Mouse (Mus musculus) left cerebral cortex, adult 11 months (tissue): ENCODE measurements at regions not wholly inside any gene's neighbourhood (a gene's known extent, or its start where the extent isn't known, plus 50 kb on each side); places are given as distances from the start of the nearest gene placed in this dataset.

ENCODE experiments used
- DNase-seq: peaks from one replicate; pipeline ENCODE4 v3.0.0; 2022; ENCODE audit warnings: low spot score

- no peak for DNase-seq
Measured at GRCm38 (mm10) chr8:127662776-127663499, 599.2 kb downstream of the Pard3 start.

DNA sequence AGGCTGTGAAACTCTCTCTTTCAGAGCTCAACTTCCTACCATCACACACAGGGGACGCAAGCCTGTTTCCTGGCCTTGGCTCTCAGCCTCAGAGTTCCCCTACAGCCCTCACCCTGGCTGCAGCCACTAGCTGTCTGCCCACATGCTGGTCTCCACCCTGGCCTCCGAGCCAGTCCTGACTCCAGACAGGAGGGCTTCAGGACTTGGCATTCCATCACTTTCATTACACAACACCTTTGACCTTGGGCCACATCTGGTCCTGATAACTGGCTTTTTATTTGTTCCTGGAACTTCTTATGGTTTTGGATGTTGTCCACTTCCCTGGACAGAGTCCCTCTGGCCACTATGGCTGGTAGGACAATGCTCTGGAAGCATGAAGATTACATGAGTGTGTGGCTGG lies 602.9 kb downstream of the Pard3 start:
- DNase-seq = no peak

GRCm38 (mm10) chr8:127668991-127669390 lies 605.3 kb downstream of the Pard3 start:
- DNase-seq = no peak

- DNase-seq = no peak
Measured at GRCm38 (mm10) chr8:127674063-127674462, 610.4 kb downstream of the Pard3 start.

DNA sequence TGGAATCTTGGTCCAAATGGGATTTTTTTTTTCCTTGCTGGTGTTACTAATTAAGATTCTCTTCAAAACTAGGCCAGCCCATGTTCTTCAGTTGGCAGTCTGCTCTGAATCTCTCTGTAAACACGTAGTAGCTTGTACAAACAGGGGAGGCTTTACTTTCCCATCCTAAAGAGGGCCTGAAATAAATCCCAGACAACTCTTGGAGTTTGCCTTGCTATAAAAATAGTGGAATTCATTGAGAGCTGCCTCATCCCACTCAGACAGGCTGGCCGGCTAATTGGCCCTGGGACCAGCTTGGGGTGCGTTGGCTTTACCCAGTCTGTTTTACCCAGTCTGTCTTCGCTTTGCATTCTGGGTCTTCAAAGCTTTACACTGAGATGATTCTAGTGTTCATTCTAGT lies 611.7 kb downstream of the Pard3 start:
- DNase-seq = no peak

DNA sequence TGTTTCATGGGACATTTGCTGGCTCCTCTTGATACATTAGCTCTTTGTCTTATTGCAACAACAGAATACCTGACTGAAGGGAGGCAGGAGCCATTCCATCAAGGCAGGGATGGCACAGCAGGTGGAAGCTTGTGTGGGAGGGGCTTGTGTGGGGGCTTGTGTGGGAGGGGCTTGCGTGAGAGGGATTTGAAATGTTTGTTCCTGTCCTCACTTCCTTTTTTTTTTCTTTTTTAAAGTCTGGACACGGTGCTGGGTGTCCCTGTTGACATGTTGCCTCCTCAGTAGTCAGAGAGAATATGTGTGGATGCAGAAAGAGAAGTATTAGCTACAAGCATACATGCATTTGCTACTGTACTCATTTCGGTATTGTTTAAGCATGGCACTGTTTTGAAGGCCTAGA lies 616.5 kb downstream of the Pard3 start:
- DNase-seq = no peak

- no peak for DNase-seq
Measured at GRCm38 (mm10) chr8:127684213-127684612, 620.5 kb downstream of the Pard3 start.

GRCm38 (mm10) chr8:127690792-127691191 lies 627.1 kb downstream of the Pard3 start:
- DNase-seq = no peak

DNA sequence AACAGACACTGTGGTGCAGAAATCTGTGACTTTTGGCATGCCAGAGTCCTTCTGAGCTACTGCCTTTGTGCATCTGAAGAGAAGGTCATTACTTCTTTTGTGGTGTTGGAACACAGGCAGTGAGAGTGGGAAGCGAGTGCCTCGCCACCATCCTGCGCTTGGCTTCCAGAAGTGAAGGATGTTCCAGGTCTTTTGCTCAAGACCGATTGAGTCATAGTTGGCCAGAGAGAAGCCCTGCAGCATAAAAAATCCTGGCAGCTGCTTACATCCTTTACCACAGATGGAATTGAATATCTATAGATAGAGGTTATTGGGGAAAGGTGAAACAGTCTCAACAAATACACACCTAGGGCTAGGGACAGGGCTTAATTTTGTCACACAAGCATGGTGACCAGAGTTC lies 634.7 kb downstream of the Pard3 start:
- no peak for DNase-seq

GRCm38 (mm10) chr8:127704406-127704805 lies 640.7 kb downstream of the Pard3 start:
- DNase-seq = no peak

GRCm38 (mm10) chr8:127706051-127706835 lies 642.5 kb downstream of the Pard3 start:
- peak; percentile 43 for DNase-seq

GRCm38 (mm10) chr8:127709439-127709838 lies 645.7 kb downstream of the Pard3 start:
- no peak for DNase-seq

GRCm38 (mm10) chr8:127715097-127715496 lies 643.3 kb upstream of the Nrp1 start:
- DNase-seq = no peak

DNA sequence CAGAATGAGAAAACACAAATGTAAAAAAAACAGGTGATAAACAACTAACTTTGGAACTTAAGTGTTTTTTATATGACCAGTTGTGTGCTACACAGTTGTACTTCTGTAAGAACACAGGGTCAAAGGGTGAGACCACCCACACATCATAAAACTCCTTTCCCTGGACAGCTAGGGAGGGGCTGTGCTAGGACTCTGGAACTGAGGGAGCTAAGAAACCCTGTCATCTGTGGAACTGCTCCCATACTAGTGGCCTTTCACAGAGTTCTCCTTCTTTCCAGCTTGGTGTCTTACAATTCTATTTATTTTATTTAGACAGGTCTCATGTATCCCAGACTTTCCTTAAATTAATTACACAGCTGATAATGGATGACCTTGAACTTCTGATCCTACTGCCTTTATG lies 640.4 kb upstream of the Nrp1 start:
- DNase-seq = no peak

DNA sequence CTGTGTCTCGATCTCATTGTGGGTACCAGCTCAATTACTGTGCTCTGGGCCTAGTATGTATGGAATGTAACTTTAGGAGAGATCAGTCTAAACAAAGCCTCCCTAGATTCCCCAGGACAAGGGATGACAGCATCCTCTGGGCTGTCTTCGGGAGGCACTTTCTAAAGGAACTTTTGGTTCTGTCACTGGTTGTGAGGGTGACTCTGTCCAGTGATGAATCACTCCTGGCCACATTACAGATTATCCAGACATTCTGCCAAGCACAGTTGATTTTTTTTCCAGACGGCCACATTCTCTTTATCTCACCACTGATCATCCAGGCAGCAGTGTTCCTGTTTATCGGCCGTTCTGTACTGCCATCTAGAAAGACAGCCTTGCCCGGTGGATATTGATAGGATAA lies 638.5 kb upstream of the Nrp1 start:
- DNase-seq = no peak

DNA sequence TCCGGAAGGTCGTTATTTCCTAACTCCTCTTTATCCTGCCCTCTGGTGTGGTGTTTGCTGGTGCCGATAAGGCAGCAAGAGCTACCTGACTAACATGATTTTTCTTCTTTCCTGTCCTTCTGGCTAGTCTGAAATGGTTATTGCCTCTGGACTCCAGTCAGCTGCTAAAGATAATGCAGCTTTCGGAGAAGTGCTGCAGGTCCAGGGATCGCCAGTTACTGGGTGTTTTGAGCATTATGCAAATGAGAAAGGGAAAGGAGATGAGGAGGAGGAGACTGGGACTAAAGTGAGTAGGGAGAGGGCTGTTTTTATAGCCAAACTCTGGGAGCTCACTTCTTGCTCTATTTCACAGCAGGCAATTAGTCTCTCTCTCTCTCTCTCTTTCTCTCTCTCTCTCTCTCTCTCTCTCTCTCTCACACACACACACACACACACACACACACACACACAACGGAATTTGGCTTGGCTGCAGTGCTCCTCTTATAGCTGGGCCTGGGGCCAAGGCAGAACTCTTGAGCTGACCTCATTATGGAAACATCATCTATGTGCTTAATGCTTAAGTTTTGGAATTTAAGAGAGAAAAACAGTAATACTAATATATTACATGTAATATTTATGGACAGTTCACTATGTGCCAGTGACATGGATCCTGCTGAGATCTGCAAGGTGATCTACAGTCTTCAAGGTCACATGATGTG lies 637.7 kb upstream of the Nrp1 start:
- no peak for DNase-seq

GRCm38 (mm10) chr8:127721624-127722023 lies 636.8 kb upstream of the Nrp1 start:
- DNase-seq = no peak

DNA sequence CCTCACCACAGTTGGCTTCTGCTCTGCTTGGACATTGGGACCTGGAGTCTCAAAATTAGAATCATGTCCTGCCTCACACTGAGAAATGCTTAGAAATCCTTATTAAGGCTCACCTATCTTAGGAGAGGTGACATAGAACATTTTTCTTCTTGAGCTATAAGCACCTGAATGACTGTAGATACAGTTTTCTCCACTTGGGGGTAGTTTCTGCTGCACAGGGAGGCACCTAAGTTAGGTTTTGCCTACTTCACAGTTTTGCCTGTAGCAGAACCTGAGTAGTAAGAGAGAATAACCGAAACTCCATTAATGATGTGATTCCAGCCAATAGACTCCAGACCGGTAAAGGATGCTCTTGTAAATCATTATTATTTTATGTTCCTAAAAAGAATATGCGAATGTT lies 624.3 kb upstream of the Nrp1 start:
- no peak for DNase-seq

- DNase-seq = no peak
Measured at GRCm38 (mm10) chr8:127742236-127742635, 616.2 kb upstream of the Nrp1 start.

DNA sequence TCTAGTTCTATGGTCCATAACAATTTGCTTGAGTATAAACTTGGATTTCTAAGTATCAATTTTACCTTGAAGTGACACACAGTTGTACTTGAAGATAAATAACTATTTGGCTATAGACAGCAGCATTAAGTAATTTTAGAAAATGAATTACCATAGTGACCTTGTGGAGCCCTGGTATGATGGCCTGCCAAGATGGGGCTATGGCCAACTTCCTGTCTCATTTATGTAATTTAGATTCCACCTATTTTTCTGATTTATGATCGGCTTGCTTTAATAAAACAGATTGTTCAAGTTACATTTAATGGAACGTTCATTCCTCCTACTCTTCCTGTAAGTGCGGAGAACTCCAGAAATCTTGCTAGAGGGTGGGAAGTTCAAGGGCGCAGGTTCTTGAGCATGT lies 613.2 kb upstream of the Nrp1 start:
- no peak for DNase-seq

- no peak for DNase-seq
Measured at GRCm38 (mm10) chr8:127746456-127746855, 611.9 kb upstream of the Nrp1 start.

DNA sequence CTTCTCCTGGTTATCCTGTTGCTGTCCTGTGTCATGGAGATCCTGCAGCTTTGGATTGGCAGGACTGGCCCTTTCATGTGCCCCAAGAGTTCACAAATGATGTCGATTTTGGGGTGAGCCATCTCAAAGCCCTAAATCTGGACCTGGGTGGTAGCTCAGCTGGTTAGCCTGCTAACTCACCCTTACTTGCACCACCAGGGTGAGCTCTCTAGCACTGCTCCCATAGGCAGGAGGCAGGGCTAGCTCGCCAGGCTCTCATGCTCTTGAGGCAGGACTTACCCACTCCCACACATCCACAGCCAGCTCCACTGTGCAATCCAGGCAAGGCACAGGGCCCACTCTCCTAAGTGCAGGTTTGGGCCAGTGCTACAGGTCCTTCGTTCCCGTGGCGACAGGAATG lies 605.5 kb upstream of the Nrp1 start:
- DNase-seq = no peak
